Mouse (Mus musculus) spleen, adult 18-20 months (tissue): ENCODE results near the gene Itgae.

Source experiments
- DNase-seq, 2 experiments: peaks; one replicate each; pipeline ENCODE4 v3.0.0; 2022; ENCODE audit warnings: mixed read lengths in 2 of 2

Itgae gene

GRCm38 (mm10) chr11:73090283-73090682 lies at the start of gene Itgae:
Gene Itgae, plus strand, starts transcription at chr11:73090583.
- peak in 1 of 2 experiments; percentile 0 for DNase-seq

- no peak for DNase-seq
Measured at GRCm38 (mm10) chr11:73044229-73044755, 46.1 kb upstream of the Itgae start.

DNA sequence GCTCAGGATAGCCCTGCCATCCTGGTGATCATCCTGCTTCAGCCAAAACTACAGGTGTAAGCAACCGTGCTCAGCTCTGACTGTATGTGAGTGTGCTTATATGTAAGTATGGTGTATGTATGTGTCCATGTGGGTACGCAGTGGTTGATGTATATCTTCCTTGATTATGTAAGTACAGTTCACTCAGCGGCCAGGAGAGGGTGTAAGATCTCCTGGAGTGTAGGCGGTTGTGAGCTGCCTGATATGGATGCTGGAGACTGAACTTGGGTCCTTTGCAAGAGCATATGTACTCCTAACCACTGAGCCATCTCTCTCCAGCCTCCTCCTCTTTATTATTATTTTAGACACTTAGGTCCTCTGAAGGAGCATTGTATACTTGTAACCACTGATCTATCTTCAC lies 45.6 kb upstream of the Itgae start:
- DNase-seq: no peak

- DNase-seq: peak; percentile 93 to 96
Measured at GRCm38 (mm10) chr11:73047542-73047996, 42.8 kb upstream of the Itgae start, which contains the start of gene Ncbp3. Gene Ncbp3, plus strand, starts transcription at chr11:73047783.

GRCm38 (mm10) chr11:73048030-73048876 lies 42.1 kb upstream of the Itgae start:
- DNase-seq: no peak

DNA sequence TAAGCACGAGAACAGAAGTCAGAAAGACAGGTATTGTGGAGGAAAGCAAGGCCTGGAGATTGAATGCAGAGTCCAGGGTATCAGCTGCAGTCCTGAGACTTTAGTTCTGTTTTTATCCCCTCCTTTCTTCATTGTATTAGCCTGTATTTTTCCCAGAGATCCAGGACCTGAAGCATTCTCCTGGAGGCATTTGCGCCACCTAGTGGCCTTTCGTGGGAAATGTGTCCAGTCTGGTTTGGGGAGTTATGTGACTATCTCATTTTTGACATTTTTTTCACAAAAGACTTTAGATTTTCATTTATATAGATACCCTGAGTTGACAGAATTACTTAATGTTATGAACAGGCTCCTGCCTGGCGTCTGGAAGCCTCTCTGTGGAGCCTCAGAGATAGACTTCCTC lies 41.0 kb upstream of the Itgae start:
- DNase-seq: peak; percentile 30 to 69

DNA sequence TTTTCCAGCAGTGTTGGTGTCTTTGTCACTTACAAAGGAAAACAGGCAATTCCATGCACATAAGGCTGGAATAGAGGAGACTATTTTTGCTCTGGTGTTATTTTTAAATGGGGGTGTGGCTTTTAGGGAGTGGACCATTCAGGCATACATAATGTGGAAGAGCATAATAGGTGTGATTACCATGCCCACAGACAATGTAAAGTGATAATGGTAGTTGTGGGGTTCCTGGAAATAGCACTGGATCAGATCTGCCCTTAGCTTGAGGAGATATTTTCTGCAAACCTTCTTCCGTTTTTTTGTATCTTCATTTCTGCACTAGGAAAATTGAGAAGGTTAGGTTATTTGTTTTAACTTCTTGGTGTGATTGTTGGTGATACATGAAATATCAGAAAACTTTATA lies 37.6 kb upstream of the Itgae start:
- DNase-seq: no peak

DNA sequence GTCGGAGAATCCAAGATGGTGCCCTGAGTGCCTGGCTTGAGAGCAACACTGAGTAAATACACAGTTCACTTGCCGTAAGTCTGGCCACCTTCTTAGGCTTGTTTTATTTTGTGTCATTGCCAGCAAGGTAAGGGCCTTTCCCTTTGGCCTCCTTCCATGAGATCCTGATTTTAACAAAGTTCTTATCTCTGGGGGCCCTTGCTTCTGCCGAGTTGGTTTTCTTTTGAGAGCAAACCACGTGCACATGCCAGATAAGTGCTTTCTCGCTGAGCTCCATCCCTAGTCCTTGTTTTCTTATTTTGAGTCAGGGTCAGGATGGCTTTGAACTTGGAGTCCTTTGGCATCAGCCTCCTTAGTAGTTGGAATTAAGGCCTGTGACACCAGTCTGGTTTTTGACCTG lies 32.7 kb upstream of the Itgae start:
- DNase-seq: no peak

- DNase-seq: no peak
Measured at GRCm38 (mm10) chr11:73059630-73060029, 30.8 kb upstream of the Itgae start.

DNA sequence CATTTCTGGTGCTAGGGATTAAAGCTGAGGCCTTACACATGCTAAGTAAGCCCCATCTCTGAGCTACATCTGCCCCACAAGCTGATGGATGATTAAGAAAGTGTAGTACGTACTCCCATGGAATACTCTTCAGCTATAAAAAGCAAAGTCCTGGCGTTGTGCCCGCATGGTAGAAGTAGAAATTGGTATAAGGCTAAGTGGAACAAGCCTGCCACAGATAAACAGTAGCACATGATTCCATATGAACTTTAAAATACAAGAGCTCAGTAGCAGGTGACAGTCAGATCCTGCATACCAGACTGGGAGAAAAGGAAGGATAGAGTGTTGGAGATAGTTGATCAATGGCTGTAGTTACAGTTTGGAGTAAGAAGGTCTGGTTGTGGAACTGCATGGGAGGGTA lies 29.0 kb upstream of the Itgae start:
- no peak for DNase-seq

DNA sequence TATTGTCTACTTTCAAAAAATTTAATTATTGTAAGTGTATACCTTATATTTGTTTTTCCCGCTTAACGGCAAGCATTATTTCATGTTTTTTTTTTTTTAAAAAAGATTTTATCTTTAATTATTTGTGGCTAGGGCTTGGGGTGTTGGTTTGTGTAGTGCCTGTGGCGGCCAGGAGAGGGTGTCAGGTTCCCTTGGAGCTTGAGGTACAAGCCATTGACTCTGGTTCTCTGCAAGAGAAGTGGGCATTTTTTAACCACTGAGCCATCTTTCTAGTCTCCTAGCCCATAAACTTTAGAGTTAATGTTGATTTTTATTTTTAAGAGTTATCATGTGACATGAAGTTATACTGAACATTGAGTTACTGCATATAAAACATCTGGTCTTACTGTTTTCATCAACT lies 18.5 kb upstream of the Itgae start:
- DNase-seq: peak in 1 of 2 experiments; percentile 52

DNA sequence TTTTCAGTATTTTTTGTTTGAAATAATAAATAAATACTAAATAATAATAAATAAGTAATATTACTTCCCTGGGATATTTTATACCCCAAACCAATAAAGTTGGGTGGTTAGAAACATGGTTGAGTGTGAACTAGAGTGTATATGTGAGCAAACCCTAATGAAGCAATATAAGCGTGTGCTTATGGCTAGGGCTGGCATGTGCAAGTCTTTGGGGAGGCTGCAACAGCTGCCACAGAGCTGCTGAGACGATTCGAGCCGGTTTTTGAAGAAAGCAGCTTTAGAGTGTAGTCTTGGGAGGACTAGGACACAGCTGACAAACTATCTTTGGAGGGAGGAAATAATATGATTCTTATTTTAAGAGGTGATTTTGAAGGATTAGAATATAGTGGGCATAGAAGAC lies 14.1 kb upstream of the Itgae start:
- no peak for DNase-seq

DNA sequence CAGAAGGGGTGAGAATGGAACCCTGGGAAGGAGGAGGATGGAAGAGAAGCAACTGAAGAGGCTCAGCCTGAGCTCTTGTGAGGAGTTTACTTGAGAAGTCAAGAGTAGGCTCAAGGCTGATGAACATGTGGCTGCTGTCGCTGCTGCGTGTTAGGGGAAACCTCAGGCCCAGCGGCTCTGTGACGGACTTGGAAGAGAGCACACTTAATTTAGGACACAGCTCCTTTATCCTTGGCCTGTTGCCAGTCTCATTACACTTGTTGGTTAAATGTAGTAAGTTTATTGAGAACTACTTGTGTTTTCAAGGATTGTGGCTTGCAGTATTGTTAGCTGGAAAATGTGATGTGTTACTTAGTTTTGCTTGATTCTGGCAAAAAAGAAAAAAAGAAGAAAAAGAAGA lies 13.7 kb upstream of the Itgae start:
- no peak for DNase-seq

GRCm38 (mm10) chr11:73077211-73077720 lies 13.1 kb upstream of the Itgae start:
- DNase-seq: no peak

DNA sequence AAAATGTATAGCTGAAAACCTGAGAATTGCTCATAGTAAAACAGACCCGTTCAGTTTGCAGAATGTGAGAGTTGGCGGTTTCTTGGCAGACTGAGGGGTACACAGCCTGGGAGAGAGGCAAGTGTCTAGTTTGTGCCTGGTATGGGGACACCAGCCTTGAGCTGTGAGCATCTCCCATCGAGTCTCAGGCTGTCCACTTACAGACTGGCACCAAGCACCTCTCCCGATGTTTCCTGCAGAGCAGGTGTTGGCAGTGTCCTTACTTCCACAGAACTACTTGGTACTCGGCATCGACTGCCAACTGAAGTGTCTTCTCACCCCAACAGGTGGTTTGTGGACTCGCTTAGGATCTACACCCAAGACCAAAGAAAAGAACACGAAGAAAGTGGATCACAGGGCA lies 11.8 kb upstream of the Itgae start:
- no peak for DNase-seq

DNA sequence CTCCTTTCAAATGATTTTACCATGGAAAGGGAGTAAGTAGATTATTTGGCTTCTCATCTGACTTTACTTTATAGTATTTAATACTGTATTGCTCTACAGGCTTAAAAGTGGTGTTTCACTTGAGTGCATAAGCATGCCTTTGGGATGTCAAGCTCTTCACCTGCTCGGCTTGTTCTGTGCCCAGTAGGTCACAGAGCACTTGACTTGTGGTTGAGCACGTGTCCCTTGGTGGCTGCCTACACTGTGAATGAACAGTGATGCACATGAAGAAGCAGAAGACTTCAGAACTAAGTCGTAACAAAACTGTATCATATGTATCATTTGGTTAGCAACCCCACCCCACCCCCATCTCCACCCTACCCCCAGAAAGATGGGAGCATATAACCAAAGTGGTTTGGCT lies 10.1 kb upstream of the Itgae start:
- no peak for DNase-seq

DNA sequence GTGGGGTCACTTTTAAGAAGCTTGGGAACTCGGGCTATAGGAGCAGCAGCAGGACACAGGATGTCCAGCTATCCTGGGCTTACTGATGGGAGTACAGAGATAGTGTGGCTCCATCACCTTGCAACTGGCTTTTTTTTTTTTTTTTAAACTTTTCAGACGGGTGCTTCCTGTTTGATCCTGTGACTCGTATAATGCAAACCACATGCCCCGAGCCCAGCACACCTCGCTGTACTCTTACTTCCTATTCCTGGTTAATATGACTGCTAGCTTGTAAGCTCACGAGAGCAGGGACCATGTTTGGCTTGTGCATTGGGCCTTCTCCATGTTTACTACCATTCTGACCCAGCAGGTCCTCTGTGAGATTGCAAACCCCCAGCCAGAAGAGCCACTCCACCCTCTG lies 6.1 kb upstream of the Itgae start:
- no peak for DNase-seq

DNA sequence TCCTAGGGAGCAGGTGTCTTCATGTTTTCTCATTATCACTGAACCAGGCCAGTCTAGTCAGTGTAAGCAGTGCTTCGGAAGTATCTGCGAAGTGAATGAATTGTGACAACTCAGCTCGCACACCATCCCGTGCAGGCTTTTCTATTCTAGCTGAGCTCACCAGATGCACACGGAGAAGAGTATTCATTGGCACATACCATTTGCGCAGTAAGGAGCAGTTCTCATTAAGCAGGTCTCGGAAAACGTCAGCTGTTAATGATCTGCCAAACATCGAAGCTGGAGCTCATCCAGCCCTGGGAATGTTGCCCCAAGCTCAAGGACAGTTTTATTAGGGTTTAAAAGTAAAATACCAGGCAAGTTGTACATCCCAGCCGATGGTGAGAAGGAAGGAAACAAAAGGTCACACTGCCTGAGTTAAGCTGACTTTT lies 5.6 kb upstream of the Itgae start:
- DNase-seq: no peak

- DNase-seq: no peak
Measured at GRCm38 (mm10) chr11:73085391-73085790, 5.0 kb upstream of the Itgae start.

GRCm38 (mm10) chr11:73087700-73088480 lies 2.5 kb upstream of the Itgae start:
- no peak for DNase-seq

- DNase-seq: peak in 1 of 2 experiments; percentile 2
Measured at GRCm38 (mm10) chr11:73090826-73091225, 443 bp downstream of the Itgae start.

- peak in 1 of 2 experiments; percentile 1 for DNase-seq
Measured at GRCm38 (mm10) chr11:73092057-73092456, 1.7 kb downstream of the Itgae start.

DNA sequence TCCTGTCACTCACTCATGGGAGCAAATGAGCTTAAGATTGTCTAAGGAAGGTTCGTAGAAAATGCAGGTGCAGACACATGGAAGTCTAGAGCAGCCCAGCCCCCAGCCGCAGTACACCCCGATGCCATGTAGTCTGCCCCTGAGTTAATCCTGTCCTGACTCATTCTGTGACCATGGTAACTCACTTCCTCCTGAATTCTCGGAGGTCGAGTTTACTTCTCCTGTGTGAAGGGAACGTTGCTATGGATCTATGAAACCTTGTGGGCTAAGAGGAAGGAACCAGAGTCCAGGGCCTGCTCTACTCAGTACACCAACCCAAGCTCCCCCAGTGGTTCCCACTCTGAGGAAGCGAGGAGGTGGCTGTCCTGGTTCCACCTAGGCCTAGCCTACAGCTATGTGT lies 2.5 kb downstream of the Itgae start:
- DNase-seq: peak in 1 of 2 experiments; percentile 0
